Mouse (Mus musculus) midbrain, embryonic 13.5 days (tissue): ENCODE measurements around the gene Krtap29-1. TPM values are rescaled to one million over a fixed set of nuclear protein-coding genes. Genes with fewer than 3 reads are reported as not detected.

Source experiments
- ATAC-seq: fragments of 200-750 bp; cut with Nextera tagmentation; 2 replicates; pipeline ENCODE4 v1.8.0; 2017; ENCODE audit warnings: mild to moderate bottlenecking, moderate TSS enrichment, moderate library complexity
- H3K27ac ChIP-seq: fragments of 300-500 bp; sonication (generic); 2 replicates; pipeline ENCODE4 v1.5.1; 2015; ENCODE audit warnings: inconsistent platforms, mild to moderate bottlenecking, moderate library complexity
- H3K27me3 ChIP-seq: fragments of 300-500 bp; sonication (generic); 2 replicates; pipeline ENCODE4 v1.6.1; 2015; ENCODE audit warnings: mild to moderate bottlenecking, inconsistent platforms
- H3K36me3 ChIP-seq: fragments of 300-500 bp; sonication (generic); 2 replicates; pipeline ENCODE4 v1.6.1; 2015; ENCODE audit warnings: mild to moderate bottlenecking, inconsistent platforms
- H3K4me1 ChIP-seq: fragments of 300-500 bp; sonication (generic); replicated peaks from 2 replicates; pipeline ENCODE4 v1.6.1; 2015; ENCODE audit warnings: inconsistent platforms
- H3K4me2 ChIP-seq: fragments of 300-500 bp; sonication (generic); replicated peaks from 2 replicates; pipeline ENCODE4 v1.6.1; 2015; ENCODE audit warnings: moderate library complexity, mild to moderate bottlenecking, inconsistent platforms
- H3K4me3 ChIP-seq: fragments of 300-500 bp; sonication (generic); replicated peaks from 2 replicates; pipeline ENCODE4 v1.5.1; 2015; ENCODE audit warnings: mild to moderate bottlenecking, inconsistent platforms
- H3K9ac ChIP-seq: fragments of 300-500 bp; sonication (generic); replicated peaks from 2 replicates; pipeline ENCODE4 v1.6.1; 2015; ENCODE audit warnings: mild to moderate bottlenecking, inconsistent platforms
- H3K9me3 ChIP-seq: fragments of 300-500 bp; sonication (generic); 2 replicates; pipeline ENCODE4 v1.6.1; 2016; ENCODE audit warnings: mild to moderate bottlenecking, inconsistent platforms
- WGBS: fragments of 180-500 bp; shearing (Covaris S2); methylation state at CpG from one replicate; pipeline ENCODE4 v1.1.7; 2015; 5-methylcytosine and 5-hydroxymethylcytosine counted together
- polyA plus RNA-seq: library from polyadenylated mRNA; unstranded; fragments of >200 nt; fragmentation: Nextera tagmentation; extraction: Ambion mirVana; gene quantifications from 2 replicates; pipeline ENCODE4 v1.2.1, GENCODE M21; 2015

Krtap29-1 gene
- polyA plus RNA-seq, 1 experiment from 2014 or later: not detected

DNA sequence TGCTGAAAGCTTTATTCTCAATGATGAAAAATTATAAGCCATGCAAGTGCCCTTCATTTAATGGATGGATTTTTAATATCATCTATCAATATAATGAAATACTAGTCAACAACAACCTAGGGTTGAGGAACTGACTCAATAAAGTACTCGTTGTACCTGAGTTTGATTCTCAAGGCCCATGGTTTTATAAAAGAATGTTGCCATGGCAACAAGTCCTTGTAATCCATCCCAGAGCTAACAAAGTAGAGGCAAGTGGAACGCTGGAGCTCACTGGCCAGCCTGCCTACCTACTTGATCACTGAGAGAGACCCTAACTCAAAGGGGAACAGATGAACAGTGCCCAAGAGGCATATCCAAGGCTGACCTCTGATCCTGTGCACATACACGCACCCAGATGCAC, 11.7 kb upstream of the Krtap29-1 start:
- no peak overlapping the region for H3K4me3 ChIP-seq

DNA sequence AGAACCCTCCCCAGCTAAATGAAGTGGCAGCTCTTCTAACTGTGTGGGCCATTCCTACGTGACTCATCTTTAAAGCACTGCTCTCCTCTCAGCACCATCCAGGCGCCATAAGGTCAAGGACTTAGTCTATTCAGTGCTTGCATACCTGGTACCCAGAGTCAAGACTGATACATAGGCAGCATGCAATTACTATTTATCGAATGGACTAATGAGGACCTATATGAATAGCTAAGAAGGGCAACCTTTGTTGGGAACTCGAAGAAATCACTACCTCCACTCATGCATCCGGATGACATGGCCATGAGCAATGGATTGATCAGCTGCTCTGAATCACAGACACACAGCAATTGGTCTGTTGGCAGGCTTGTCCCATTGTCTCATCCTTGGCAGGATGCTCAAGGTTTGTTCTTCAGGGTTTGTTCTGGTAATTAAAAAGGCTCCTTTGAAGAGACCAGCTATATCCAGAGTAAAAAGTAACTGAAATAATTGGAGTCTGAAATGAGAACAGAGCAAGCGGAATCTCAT, 11.1 kb upstream of the Krtap29-1 start:
- H3K36me3 ChIP-seq: no peaks in the 10 kb centered on the region
- no peaks in the 10 kb centered on the region for H3K9me3 ChIP-seq
- ATAC-seq: no peak
- H3K4me1 ChIP-seq: 0 out of 2 replicates have a peak, but pooled peaks cover 3% of the 10 kb centered on the region
- H3K27ac ChIP-seq: no peak overlapping the region
- H3K9ac ChIP-seq: no peak overlapping the region
- no peak overlapping the region for H3K4me2 ChIP-seq
- H3K27me3 ChIP-seq: no peaks in the 10 kb centered on the region
- WGBS: 85% methylated on average over 6 of the region's 6 CpGs
- H3K4me3 ChIP-seq: no peak overlapping the region

More for the DNA sequence above, 11.7 kb upstream of the Krtap29-1 start:
- no peak for ATAC-seq
- H3K27me3 ChIP-seq: no peaks in the 10 kb centered on the region
- H3K27ac ChIP-seq: no peak overlapping the region
- no peaks in the 10 kb centered on the region for H3K36me3 ChIP-seq
- H3K4me1 ChIP-seq: 0 out of 2 replicates have a peak, but pooled peaks cover 3% of the 10 kb centered on the region
- no peaks in the 10 kb centered on the region for H3K9me3 ChIP-seq
- 68% methylated on average over 3 of the region's 3 CpGs for WGBS
- no peak overlapping the region for H3K9ac ChIP-seq
- no peak overlapping the region for H3K4me2 ChIP-seq

DNA sequence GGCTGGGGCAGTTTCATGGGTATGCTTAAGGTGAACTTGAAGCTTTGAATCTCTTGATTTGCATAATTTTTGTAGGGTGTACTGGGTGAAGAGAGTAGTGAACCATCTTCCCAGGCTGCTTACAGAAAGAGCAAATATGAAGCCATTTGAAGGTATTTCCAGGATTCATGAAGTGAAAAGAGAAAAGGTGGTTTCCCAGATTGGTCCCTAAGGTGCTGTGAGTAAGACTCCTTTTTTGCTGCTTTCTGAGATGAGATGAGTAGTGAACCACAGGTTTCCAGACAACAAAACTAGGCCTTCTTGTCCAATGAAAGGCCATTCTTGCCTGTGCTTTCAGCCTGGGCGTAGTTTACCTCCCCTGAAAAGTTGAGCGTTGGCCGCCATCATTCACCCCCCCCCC, 9.7 kb upstream of the Krtap29-1 start:
- no peaks in the 10 kb centered on the region for H3K9me3 ChIP-seq
- no peak overlapping the region for H3K4me3 ChIP-seq
- no peaks in the 10 kb centered on the region for H3K36me3 ChIP-seq
- H3K4me1 ChIP-seq: no peaks in the 10 kb centered on the region
- no peaks in the 10 kb centered on the region for H3K27me3 ChIP-seq
- no peak overlapping the region for H3K4me2 ChIP-seq
- no peak for ATAC-seq
- 92% methylated on average over 3 of the region's 3 CpGs for WGBS
- no peak overlapping the region for H3K27ac ChIP-seq
- H3K9ac ChIP-seq: no peak overlapping the region

DNA sequence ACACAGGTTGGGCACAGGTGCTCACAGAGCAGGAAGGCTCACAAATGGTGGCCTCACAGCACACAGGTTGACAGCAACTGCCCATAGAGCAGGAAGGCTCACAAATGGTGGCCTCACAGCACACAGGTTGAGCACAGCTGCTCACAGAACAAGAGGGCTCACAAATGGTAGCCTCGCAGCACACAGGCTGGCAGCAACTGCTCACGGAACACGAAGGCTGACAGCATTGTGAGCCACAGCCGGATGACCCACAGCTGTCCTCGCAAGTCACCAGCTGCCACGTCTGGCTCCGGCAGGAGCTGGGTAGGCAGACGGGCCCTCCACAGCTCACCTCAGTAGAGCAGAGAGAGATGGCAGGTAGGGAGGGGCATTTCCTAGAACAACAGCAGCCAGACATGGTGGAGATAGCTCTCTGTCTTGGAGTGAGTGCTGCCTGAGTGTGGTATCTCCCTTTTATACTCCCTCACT, 7.4 kb upstream of the Krtap29-1 start, which contains the start of gene Krtap16-1:
Krtap16-1 (minus strand) TSS at position 418 of the 468 bp plus-strand sequence.
- Histone ChIP-seq H3K9ac (no peak within 1 kb of the TSS), H3K27ac (no peak within 1 kb of the TSS)
- 81% methylated on average over 8 of the region's 8 CpGs for WGBS

DNA sequence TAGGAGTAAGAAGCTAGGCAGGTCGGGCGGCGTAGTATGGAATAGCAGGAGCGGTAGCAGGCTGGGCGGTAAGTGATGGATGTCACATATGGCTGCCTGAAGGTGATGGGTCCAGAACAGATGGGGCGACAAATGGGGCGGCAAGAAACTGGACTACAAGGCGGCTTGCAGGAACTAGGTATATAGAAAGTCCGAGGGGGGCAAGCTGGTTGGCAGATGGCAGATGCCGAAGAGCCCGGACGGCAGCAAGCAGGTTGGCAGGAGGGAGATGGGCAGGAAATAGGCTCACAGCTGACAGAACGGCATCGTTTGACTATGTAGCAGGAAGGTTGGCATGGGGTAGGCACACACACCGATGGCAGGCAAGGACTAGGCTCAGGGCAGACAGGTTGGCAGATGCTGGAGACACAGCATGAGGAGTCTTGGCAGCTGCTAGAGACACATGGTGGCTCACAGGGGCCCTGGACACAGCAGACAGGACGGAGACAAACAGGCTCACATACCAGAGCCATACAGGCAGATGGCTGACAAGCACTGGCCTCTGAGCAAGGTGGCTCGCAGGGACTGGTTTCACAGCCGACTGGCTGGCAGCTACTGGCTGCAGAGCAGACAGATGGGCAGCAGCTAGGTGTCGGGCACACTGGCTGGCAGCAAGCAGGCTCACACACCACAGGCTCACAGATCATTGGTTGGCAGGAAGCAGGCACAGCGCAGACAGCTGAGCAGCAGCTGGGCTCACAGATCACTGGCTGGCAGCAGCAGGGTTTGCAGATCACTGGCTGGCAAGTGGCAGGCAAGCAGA, 6.6 kb upstream of the Krtap29-1 start:
- ATAC-seq: peak; percentile 71

More for the DNA sequence above, 7.4 kb upstream of the Krtap29-1 start, which contains the start of gene Krtap16-1:
- Histone ChIP-seq H3K27me3 (no peaks in the 10 kb centered on the region), H3K4me2 (no peak within 1 kb of the TSS), H3K4me3 (no peak within 1 kb of the TSS), H3K36me3 (no peaks in the 10 kb centered on the region), H3K4me1 (no peaks in the 10 kb centered on the region), H3K9me3 (no peaks in the 10 kb centered on the region)
- ATAC-seq: no peak

DNA sequence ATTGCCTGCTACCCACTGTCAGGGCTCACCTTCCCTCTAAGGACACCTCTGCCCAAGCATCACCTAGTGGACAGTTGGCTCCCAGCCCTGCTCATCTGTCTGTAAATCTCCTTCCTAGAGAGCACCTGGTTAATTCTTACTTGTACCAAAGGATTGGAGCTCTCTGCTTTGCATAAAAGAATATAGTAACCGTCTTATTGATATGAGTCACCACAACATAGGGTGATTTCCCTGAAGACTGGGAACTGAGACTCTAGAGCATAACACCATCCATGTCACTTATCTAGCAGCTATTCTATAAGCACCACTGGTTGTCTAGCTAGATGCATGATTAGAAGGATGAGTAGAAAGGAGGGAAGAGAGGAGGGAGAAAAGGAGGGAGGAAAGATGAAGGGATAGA, 4.6 kb upstream of the Krtap29-1 start:
- 88% methylated on average over 1 of the region's 1 CpGs for WGBS
- no peak overlapping the region for H3K9ac ChIP-seq
- H3K4me1 ChIP-seq: no peaks in the 10 kb centered on the region
- H3K27ac ChIP-seq: no peak overlapping the region
- no peak overlapping the region for H3K4me3 ChIP-seq
- H3K4me2 ChIP-seq: no peak overlapping the region
- H3K36me3 ChIP-seq: no peaks in the 10 kb centered on the region
- no peak for ATAC-seq
- no peaks in the 10 kb centered on the region for H3K27me3 ChIP-seq
- H3K9me3 ChIP-seq: no peaks in the 10 kb centered on the region

More for the DNA sequence above, 6.6 kb upstream of the Krtap29-1 start:
- Histone ChIP-seq H3K9ac (no peak overlapping the region), H3K9me3 (no peaks in the 10 kb centered on the region), H3K27me3 (no peaks in the 10 kb centered on the region), H3K4me3 (no peak overlapping the region), H3K27ac (no peak overlapping the region), H3K36me3 (no peaks in the 10 kb centered on the region), H3K4me2 (no peak overlapping the region), H3K4me1 (no peaks in the 10 kb centered on the region)
- WGBS: 85% methylated on average over 20 of the region's 20 CpGs

DNA sequence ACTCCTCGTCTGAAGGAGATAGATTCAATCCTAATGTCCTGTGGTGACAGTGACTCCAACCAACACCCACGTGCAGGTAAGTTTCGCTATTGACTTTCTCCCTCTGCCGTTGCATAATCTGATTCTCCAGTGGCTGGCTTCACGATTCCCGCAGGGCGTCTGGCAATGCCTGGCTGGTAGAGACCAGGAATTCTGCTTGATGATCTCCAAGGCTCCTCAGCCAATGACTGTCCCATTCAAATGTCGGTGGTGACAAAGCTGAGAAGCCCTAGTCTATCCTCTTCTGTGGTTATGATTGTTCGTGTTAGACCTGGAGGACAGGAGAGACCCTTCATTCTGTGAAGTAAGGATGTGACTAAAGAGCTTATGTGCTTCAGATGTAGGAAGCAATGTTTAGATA, 3.9 kb upstream of the Krtap29-1 start:
- no peak overlapping the region for H3K9ac ChIP-seq
- WGBS: 89% methylated on average over 9 of the region's 9 CpGs
- ATAC-seq: no peak
- H3K27ac ChIP-seq: no peak overlapping the region
- no peaks in the 10 kb centered on the region for H3K4me1 ChIP-seq
- no peak overlapping the region for H3K4me3 ChIP-seq
- H3K9me3 ChIP-seq: no peaks in the 10 kb centered on the region
- H3K27me3 ChIP-seq: no peaks in the 10 kb centered on the region
- H3K36me3 ChIP-seq: no peaks in the 10 kb centered on the region
- no peak overlapping the region for H3K4me2 ChIP-seq

DNA sequence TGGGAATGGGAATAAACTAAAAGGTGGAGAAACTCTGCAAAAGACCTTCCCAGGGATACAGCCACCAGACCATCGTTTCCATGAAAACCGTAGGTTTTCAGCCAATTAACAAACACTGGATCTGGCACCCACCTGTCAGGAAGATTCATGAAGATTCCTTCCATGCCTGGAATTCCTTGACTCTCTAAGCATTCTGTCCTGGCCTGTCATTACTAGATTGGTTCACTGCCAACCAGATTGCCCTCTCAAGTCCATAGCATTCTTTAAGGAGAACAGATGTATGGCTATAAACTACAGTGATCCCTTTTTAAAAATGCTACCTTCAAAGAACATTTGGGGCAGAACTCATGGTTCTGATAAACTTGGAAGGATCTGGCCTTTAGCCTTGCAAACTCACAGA, 12.9 kb downstream of the Krtap29-1 start:
- H3K4me2 ChIP-seq: no peak overlapping the region
- H3K4me3 ChIP-seq: no peak overlapping the region
- WGBS: 88% methylated on average over 2 of the region's 2 CpGs
- H3K9me3 ChIP-seq: no peaks in the 10 kb centered on the region
- no peak overlapping the region for H3K9ac ChIP-seq
- H3K27me3 ChIP-seq: no peaks in the 10 kb centered on the region
- ATAC-seq: no peak
- no peaks in the 10 kb centered on the region for H3K4me1 ChIP-seq
- no peaks in the 10 kb centered on the region for H3K36me3 ChIP-seq
- no peak overlapping the region for H3K27ac ChIP-seq

DNA sequence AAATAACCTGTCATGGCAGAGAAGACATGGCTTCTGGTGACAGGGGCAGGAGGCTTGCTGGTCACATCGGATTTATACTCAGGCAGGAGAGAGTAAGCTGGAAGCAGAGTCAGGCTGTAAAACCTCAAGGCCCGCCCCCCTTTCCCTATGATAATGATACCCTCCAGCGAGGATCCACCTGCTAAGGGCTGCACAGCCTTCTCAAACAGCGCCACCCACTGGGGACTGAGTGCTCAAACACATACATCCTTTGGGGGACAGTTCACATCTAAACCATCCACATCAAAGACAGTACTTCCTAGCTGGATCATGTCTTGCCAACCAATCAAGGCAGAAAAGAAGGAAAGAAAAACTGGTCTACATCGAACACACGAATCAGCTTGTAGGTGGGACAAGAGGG, 14.6 kb downstream of the Krtap29-1 start:
- no peaks in the 10 kb centered on the region for H3K4me1 ChIP-seq
- ATAC-seq: no peak
- no peak overlapping the region for H3K4me2 ChIP-seq
- no peak overlapping the region for H3K27ac ChIP-seq
- 59% methylated on average over 6 of the region's 6 CpGs for WGBS
- H3K27me3 ChIP-seq: no peaks in the 10 kb centered on the region
- H3K36me3 ChIP-seq: no peaks in the 10 kb centered on the region
- no peaks in the 10 kb centered on the region for H3K9me3 ChIP-seq
- H3K4me3 ChIP-seq: no peak overlapping the region
- H3K9ac ChIP-seq: no peak overlapping the region

DNA sequence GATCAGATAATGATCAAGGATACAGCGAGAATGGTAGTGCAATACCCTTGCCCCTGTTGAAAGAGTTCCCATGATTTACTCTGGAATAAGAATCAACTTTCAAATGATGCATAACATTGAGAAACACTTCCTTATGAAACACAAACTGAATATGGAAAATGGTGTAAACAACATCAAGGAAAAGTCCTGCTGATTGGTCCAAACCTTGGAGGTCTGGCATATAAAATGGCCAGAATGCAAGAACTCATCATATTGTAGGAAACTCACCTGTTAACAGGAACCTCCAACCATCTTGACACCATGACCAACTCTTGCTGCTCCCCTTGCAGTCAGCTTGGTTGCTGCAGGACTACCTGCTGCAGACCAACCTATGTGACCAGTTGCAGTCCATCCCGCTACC, 30.7 kb downstream of the Krtap29-1 start, which contains the start of gene Krtap9-5:
Krtap9-5 (plus strand) TSS at position 301 of the 400 bp plus-strand sequence.
- no peaks in the 10 kb centered on the region for H3K9me3 ChIP-seq
- no peak within 1 kb of the TSS for H3K27ac ChIP-seq
- no peak within 1 kb of the TSS for H3K4me2 ChIP-seq
- WGBS: 88% methylated on average over 2 of the region's 2 CpGs
- H3K27me3 ChIP-seq: no peaks in the 10 kb centered on the region
- no peak within 1 kb of the TSS for H3K9ac ChIP-seq
- ATAC-seq: no peak
- H3K4me1 ChIP-seq: no peaks in the 10 kb centered on the region
- H3K4me3 ChIP-seq: no peak within 1 kb of the TSS
- H3K36me3 ChIP-seq: no peaks in the 10 kb centered on the region

DNA sequence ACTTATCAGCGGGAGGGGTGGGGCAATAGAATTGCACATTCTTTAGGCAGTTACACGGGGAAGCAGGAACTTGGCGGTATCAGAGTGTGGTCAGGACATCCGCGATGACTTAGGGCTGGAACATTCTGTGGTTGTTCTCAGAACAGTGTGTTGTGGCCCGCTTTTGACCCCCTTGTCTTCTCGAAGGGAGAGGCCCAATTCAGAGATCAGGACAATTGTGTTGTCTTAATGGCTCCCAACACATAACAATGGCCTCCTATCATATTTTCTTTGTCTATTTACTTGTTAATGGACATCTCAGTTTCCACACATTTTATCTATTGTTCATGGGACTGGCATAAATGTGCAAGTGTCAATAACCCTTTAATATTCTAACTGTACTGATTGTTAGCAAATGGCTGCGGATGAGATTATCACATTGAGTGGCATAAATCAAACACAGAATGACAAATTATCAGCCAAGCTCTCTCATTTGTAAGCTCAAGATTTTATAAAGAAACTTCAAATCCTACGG, 41.0 kb downstream of the Krtap29-1 start:
- WGBS: 91% methylated on average over 9 of the region's 9 CpGs
- no peak overlapping the region for H3K4me2 ChIP-seq
- H3K4me1 ChIP-seq: no peaks in the 10 kb centered on the region
- H3K9ac ChIP-seq: no peak overlapping the region
- no peaks in the 10 kb centered on the region for H3K9me3 ChIP-seq
- ATAC-seq: no peak
- H3K4me3 ChIP-seq: no peak overlapping the region
- no peak overlapping the region for H3K27ac ChIP-seq
- no peaks in the 10 kb centered on the region for H3K36me3 ChIP-seq
- H3K27me3 ChIP-seq: no peaks in the 10 kb centered on the region

DNA sequence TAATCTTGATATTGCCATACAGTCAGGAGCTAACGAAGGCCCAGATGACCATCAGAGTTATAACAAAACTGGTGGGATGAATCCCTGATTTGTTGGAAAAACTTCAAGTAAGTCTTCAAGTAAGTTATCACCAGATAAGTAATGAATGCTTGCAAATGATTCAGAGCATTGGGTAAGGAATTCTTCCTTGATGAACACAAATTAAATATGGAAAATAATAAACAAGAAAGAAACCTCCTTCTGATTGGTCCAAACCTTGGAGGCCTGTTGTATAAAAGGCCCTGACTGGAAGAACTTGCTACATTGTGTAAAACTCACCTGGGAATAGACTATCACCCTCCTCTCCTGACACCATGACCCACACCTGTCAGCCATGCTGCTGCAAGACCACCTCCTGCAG, 42.9 kb downstream of the Krtap29-1 start, which contains the start of gene Krtap31-2:
Krtap31-2 (plus strand) TSS at position 301 of the 400 bp plus-strand sequence.
- Histone ChIP-seq H3K9me3 (no peaks in the 10 kb centered on the region), H3K36me3 (no peaks in the 10 kb centered on the region), H3K27ac (no peak within 1 kb of the TSS), H3K4me1 (no peaks in the 10 kb centered on the region), H3K27me3 (no peaks in the 10 kb centered on the region), H3K4me2 (no peak within 1 kb of the TSS), H3K4me3 (no peak within 1 kb of the TSS), H3K9ac (no peak within 1 kb of the TSS)
- 93% methylated on average over 1 of the region's 1 CpGs for WGBS
- no peak for ATAC-seq
